Mouse (Mus musculus): Measurements from ENCODE around the gene Itga6.

Gene Itga6

DNA sequence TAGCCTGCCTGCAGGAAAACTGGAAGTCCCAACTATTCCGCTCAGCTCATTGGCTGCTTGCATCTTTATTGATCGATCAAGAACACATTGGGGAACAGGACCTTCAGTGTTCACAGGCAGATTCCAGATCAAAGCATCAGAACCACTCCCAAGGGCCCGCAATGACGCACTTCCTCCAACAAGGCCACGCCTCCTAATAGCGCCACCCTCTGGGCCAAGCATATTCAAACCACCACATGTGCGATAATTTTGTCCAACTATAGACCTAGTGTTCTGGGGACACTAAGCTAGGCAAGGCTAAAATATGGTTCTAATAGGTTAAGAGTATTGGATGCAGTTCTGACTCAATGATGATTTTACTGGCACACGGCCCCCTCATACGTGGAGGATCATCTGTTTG lies 15.7 kb downstream of the Itga6 start:
- DNase-seq (ENCODE audit: low read depth, low spot score), result no peak

DNA sequence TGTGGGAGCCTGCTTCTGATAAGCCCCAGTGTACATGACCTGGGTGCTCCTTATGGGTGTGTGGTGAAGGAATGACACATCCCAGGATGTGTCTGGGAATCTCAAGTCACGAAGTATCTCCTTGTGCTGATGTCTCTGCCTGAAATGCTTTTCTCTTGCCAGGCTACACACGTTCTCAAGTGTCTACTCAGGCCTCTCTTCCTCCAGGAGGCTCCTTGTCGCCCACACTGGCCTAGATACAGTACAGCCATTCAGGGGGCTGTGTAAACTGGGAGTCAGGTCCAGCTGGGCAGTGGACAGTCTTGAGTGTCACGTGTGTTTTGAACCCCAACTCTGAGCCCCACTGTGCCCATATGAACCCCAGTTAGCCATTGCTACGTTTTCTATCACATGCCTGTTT lies 19.1 kb downstream of the Itga6 start:
- DNase-seq (ENCODE audit: low read depth, low spot score), result no peak

DNA sequence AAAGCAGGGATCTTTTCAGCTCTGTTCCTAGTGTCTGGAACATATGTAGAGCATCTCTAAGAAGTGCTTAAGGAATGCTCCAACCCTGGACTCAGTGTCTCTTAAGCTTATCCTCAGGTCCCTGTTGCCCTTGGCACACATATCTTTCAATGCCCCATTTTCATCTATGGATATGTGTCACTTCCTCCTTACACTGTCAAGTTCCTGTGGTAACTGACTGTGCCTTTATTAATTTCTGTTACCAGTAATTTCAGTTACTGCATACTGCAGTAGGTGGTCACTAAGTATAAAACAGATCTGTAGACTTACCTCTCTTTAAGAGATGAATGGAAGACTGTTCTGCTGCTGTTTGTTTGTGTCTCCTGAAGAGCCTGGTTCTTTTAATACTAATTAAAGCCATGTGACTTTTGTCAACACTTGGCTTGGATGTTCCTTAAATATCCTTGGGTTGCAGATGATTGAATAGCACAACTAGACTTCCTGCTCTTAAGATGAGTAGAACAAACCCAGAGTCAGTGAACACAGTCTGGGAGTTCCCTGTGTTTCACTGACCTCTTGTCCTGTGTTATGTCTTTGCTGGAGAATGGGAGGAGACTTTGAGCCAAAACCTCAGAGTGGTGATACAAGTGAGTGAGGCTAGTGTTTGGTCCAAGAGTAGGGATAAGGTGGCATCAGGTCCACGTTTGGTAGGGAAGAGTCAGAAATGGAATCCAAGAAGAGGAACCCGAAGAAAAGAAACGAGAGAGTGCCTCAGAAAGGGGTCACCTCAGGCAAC lies 19.7 kb downstream of the Itga6 start:
- no peak for DNase-seq (ENCODE audit: low read depth, low spot score)

- DNase-seq (ENCODE audit: low read depth, low spot score), result no peak
Measured at GRCm38 (mm10) chr2:71766007-71766406, 20.6 kb downstream of the Itga6 start.

- no peak for DNase-seq (ENCODE audit: low read depth, low spot score)
Measured at GRCm38 (mm10) chr2:71767019-71767610, 21.7 kb downstream of the Itga6 start.

GRCm38 (mm10) chr2:71771762-71772161 lies 26.3 kb downstream of the Itga6 start:
- no peak for DNase-seq (ENCODE audit: low read depth, low spot score)

DNA sequence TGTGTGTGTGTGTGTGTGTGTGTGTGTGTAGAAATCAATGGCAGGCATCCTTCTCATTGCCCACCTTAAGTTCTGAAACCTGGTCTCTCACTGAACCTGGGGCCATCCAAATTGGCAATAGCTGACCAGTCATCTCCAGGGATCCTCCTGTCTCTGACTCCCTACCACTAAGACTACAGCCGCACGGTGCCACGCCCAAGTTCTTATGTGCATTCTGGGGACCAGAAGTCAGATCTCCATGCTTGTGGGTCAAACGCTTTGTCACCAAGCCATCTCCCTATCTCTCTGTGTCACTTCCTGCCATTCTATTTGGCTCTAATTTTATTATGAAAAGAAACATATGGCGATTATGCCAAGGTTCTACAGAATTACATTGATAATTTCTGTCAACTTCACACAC lies 28.3 kb downstream of the Itga6 start:
- no peak for DNase-seq (ENCODE audit: low read depth, low spot score)

DNA sequence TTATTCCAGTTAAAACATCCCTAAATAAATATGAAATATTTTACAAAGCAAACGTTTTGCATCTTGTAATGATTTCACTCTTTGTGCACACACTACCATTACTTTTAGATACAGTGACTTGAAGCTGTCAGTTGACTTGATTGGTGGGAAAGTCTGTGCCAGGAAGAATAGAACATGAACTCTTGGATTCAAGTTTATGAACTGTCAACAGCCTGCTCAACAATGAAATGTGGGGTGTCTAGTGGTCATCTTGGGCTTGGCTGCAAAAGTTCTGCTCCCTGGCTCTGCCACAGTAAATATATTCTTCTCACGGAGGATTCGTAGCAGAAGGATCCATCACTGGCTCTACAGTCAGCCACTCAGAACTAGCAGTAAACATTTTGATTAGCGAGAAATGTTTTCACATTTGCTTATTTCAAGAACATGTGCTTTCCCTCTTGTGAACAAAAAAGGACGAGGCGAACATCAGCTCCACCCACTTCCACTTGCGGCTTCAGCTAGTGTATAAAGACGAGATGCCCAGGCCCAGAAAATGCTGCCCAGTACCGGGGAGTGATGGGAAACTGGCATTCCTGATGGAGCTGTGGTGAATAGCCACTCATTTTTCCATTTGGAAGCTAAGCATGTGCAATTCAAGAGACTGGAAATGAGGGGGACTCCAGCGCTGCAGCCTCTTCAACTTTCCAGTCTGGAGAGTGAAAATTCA lies 29.0 kb downstream of the Itga6 start:
- DNase-seq (ENCODE audit: low read depth, low spot score), result no peak

GRCm38 (mm10) chr2:71775201-71775611 lies 29.8 kb downstream of the Itga6 start:
- no peak for DNase-seq (ENCODE audit: low read depth, low spot score)

- DNase-seq (ENCODE audit: low read depth, low spot score), result no peak
Measured at GRCm38 (mm10) chr2:71779266-71779888, 34.0 kb downstream of the Itga6 start.

DNA sequence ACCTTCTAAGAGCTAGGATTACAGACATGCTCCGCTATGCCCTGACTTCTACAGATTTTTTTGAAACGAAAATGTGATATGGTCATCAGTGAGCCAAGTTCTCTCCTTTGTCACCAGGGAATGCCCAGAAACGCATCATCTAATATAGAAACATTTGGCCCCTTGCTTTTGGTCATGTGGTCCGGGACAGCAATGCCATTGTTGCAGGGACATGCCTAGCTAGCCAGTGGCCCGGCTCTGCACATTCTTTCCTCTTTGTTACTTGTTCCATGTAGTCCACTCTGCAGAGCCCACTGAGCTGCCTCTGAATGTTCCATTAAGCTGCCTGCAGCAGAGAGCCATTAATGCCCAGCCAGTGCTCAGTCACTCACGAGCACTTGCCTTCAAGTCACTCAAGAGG lies 34.6 kb downstream of the Itga6 start:
- no peak for DNase-seq (ENCODE audit: low read depth, low spot score)

DNA sequence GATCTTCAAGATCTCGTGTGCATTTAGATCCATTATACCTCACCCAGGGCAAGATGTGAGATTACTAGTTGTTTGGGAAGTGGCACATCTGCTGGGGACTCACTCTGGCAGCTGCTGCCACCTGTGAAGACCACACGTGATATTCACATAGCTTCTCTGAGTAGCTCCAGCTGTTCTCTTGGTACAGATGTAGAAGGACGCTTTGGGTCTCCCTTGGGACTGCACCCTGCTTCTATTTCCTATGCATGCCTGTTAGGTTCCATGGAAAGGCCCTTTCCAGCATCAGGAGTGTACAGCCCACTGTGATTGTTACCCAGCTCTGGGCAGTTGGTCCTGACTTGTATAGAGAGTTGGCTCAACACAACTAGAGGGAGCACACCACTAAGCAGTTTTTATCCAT lies 39.8 kb downstream of the Itga6 start:
- DNase-seq (ENCODE audit: low read depth, low spot score), result no peak

GRCm38 (mm10) chr2:71786060-71786459 lies 40.6 kb downstream of the Itga6 start:
- DNase-seq (ENCODE audit: low read depth, low spot score), result no peak

- DNase-seq (ENCODE audit: low read depth, low spot score), result peak; percentile 15
Measured at GRCm38 (mm10) chr2:71786591-71787155, 41.3 kb downstream of the Itga6 start.

GRCm38 (mm10) chr2:71787156-71787590 lies 41.8 kb downstream of the Itga6 start:
- DNase-seq (ENCODE audit: low read depth, low spot score), result no peak

GRCm38 (mm10) chr2:71787591-71788460 lies 42.4 kb downstream of the Itga6 start:
- DNase-seq (ENCODE audit: low read depth, low spot score), result no peak

GRCm38 (mm10) chr2:71790752-71791151 lies 45.3 kb downstream of the Itga6 start:
- no peak for DNase-seq (ENCODE audit: low read depth, low spot score)

DNA sequence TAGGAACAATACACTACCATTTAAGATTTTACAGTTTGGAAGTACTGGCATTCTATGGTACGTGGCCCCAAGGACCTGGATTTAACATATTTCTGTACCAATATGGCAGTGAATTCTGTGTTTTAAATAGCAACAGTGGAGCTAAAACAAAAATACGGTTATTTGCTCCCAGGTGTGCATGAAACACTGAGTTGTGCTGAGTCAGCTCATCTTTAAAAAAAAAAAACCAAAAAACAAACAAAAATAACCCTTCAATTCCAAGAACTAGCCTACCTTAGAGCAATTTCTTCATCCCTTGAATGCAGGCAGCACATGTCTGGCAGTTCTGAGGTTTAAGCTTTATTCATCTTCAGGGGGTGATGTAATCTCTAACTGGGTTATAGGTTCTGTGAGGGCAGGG lies 45.8 kb downstream of the Itga6 start:
- DNase-seq (ENCODE audit: low read depth, low spot score), result no peak

DNA sequence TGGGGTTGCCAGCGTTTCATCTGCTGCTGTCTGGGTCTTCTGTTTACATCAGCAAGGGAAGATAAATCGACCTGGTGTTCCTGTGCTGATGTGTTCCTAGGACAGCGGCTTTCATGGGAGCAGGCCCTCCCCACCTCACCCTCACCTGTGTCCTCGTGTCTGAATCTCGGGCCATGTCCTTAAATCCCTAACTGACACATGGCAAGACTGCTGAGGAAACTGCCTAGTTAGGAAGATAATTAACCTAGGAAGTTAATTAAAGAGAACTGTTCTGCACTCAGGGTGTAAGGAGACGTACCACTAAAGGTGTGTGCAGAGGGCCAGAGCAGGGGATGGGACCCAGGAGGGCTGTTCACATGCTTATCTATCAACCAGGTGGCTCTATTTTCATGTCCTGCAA lies 48.7 kb downstream of the Itga6 start:
- no peak for DNase-seq (ENCODE audit: low read depth, low spot score)

GRCm38 (mm10) chr2:71796787-71797186 lies 51.4 kb downstream of the Itga6 start:
- no peak for DNase-seq (ENCODE audit: low read depth, low spot score)

- no peak for DNase-seq (ENCODE audit: low read depth, low spot score)
Measured at GRCm38 (mm10) chr2:71800798-71801197, 55.4 kb downstream of the Itga6 start.
